Mouse (Mus musculus) limb, embryonic 14.5 days (tissue): ENCODE results near the gene Rcor3. TPM values are rescaled to one million over a fixed set of nuclear protein-coding genes. Genes with fewer than 3 reads are reported as not detected.

Source experiments
- ATAC-seq: fragments of 200-750 bp; cut with Nextera tagmentation; 2 replicates; pipeline ENCODE4 v1.8.0; 2017; ENCODE audit warnings: low read depth, moderate number of reproducible peaks, moderate TSS enrichment; ENCODE audit not compliant: low FRiP score
- DNase-seq: peaks from one replicate; pipeline ENCODE4 v3.0.0-alpha.2; 2015; ENCODE audit warnings: low spot score
- H3K27ac ChIP-seq: fragments of 300-500 bp; sonication (generic); replicated peaks from 2 replicates; pipeline ENCODE4 v1.5.1; 2014; ENCODE audit warnings: low read depth, mild to moderate bottlenecking, low read length, moderate library complexity, mixed read lengths
- H3K27me3 ChIP-seq: fragments of 300-500 bp; sonication (generic); 2 replicates; pipeline ENCODE4 v1.6.1; 2014; ENCODE audit warnings: low read length, mixed read lengths; ENCODE audit not compliant: control insufficient read depth, insufficient read depth
- H3K36me3 ChIP-seq: fragments of 300-500 bp; sonication (generic); 2 replicates; pipeline ENCODE4 v1.6.1; 2014; ENCODE audit warnings: mild to moderate bottlenecking, low read length, moderate library complexity, mixed read lengths; ENCODE audit not compliant: control insufficient read depth, insufficient read depth
- H3K4me1 ChIP-seq: fragments of 300-500 bp; sonication (generic); 2 replicates; pipeline ENCODE4 v1.6.1; 2014; ENCODE audit warnings: antibody characterized with exemption, low read length, mixed read lengths; ENCODE audit not compliant: control insufficient read depth, insufficient read depth
- H3K4me2 ChIP-seq: fragments of 300-500 bp; sonication (generic); replicated peaks from 2 replicates; pipeline ENCODE4 v1.6.1; 2014; ENCODE audit warnings: low read depth, mild to moderate bottlenecking, low read length, moderate library complexity; ENCODE audit not compliant: severe bottlenecking
- H3K4me3 ChIP-seq: fragments of 300-500 bp; sonication (generic); replicated peaks from 2 replicates; pipeline ENCODE4 v1.5.1; 2014; ENCODE audit warnings: low read length
- H3K9ac ChIP-seq: fragments of 300-500 bp; sonication (generic); 2 replicates; pipeline ENCODE4 v1.6.1; 2014; ENCODE audit warnings: mild to moderate bottlenecking, low read depth, low read length, moderate library complexity; ENCODE audit not compliant: severe bottlenecking
- H3K9me3 ChIP-seq: fragments of 300-500 bp; sonication (generic); 2 replicates; pipeline ENCODE4 v1.6.1; 2016; ENCODE audit warnings: low read length; ENCODE audit not compliant: control insufficient read depth
- POLR2A ChIP-seq: fragments of 200-500 bp; IDR thresholded peaks from 2 replicates; pipeline ENCODE4 v1.8.0; 2012; ENCODE audit warnings: inconsistent platforms, mild to moderate bottlenecking, moderate library complexity, borderline replicate concordance; ENCODE audit not compliant: insufficient read depth, insufficient read length; ENCODE audit errors: extremely low read depth
- WGBS: fragments of 180-500 bp; shearing (Covaris S2); extraction: QIAGEN DNeasy Blood & Tissue Kit; methylation state at CpG from one replicate; pipeline ENCODE4 v1.1.7; 2014; 5-methylcytosine and 5-hydroxymethylcytosine counted together
- polyA plus RNA-seq, 2 experiments: library from polyadenylated mRNA; depleted of rRNA in 1 of 2; stranded (reverse) in 1 of 2; unstranded in 1 of 2; fragments of >200 nt; fragmentation: Nextera tagmentation in 1 of 2; extraction: Ambion mirVana in 1 of 2; gene quantifications; 2 replicates each; pipeline versions ENCODE4 v1.2.1 to v1.2.3; 2012 to 2014

Rcor3 gene
- polyA plus RNA-seq (2012; rRNA removed) (49.8 and 73.2 TPM in 2 replicates), polyA plus RNA-seq (2014; fragmentation: Nextera tagmentation; extraction: Ambion mirVana) (34.3 and 39.1 TPM in 2 replicates)

DNA sequence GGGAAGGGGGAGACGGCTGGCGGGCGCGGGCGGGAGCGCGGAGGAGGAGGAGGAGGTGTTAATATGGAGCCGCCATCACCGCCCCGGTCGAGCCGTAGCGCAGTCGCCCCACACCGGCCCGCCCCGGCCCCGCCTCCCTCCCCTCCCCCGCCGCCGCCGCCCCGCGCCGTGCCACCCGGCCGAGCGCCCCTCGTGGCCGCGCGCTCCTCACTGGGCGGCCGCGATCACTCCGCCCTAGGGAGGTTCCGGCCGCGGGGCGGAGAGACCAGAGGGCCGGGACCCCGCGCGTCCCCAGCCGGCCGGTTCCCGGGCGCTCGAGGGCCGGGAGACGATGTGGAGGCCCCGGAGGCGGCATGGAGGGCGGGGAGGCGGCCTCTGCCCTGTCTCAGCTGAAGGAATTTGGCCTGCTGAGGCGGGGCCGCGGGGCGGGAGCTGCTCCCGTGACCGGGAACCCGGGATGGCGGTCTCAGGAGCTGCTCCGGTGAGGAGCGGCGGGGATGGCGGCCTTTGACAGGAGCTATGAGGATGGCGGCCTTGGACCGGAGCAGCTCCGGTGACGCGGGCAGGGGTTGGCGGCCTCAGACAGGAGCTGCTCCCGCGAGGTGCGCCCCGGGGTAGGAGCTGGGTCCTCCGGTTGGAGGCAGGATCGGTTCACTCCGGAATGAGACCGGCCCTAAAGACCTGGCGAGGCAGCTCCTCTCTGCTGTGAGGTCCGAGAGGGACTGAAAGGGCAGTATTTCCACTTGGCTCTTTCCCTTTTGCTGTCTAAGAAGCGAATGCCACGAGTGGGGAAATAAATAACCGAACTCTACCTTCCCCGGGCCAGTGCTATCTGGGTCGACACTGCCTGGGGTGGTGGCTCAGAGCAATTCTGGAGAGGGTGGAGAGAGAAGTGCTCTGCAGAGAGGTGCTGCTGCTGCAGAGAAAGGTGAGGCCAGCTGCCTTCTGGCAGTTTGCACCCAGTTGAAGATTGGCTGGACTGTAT, at the start of gene Rcor3:
Gene Rcor3, minus strand, starts transcription at position 137 of the 985 bp plus-strand sequence.
- Histone ChIP-seq H3K4me1 (peaks cover 7% of the 10 kb centered on the region; the same call in 1 of the 2 replicates), H3K9me3 (no peaks in the 10 kb centered on the region), H3K4me3 (peak within 1 kb of the TSS; percentile 83), H3K9ac (peak within 1 kb of the TSS; percentile 93), H3K27me3 (no peaks in the 10 kb centered on the region), H3K27ac (peak within 1 kb of the TSS; percentile 99), H3K36me3 (0 out of 2 replicates have a peak, but pooled peaks cover 6% of the 10 kb centered on the region), H3K4me2 (peak within 1 kb of the TSS; percentile 85)
- WGBS, result under 1% methylated on average over 44 of the region's 88 CpGs
- peak; percentile 68 for DNase-seq
- peak; percentile 40; the same call in 1 of the 2 replicates for TF ChIP-seq POLR2A
- ATAC-seq, result peak; percentile 69

GRCm38 (mm10) chr1:192181696-192182257, 43.9 kb upstream of the Rcor3 start:
- DNase-seq, result no peak
- ATAC-seq, result no peak
- 84% methylated on average over 4 of the region's 4 CpGs for WGBS
- no peaks in the 10 kb centered on the region for H3K4me1 ChIP-seq
- no peaks in the 10 kb centered on the region for H3K27me3 ChIP-seq
- no peaks in the 10 kb centered on the region for H3K9me3 ChIP-seq
- H3K9ac ChIP-seq, result no peak overlapping the region
- no peak overlapping the region for H3K4me3 ChIP-seq
- no peak for TF ChIP-seq POLR2A
- H3K27ac ChIP-seq, result no peak overlapping the region
- no peak overlapping the region for H3K4me2 ChIP-seq
- no peaks in the 10 kb centered on the region for H3K36me3 ChIP-seq

- 81% methylated on average over 3 of the region's 3 CpGs for WGBS
Observed at GRCm38 (mm10) chr1:192179877-192180276, 42.0 kb upstream of the Rcor3 start.

DNA sequence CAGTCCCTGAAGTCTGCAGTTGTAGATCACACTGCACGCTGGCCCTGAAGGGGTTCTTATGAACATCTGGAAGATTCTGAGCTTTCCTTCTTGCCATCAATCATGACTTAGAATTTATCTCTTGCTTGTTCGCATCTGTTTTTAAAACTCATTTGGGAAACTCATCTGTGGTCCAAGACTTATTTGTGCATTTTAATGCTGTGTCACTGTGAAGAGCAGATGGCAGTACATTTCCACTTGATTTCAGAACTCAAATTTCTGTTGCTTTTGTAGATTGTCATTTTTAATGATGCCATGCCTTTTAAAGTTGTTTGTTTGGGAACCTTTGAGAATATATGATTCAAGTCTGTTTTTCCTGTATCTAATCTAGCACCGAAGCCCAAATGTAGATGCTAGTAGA, 33.6 kb upstream of the Rcor3 start:
- no peak overlapping the region for H3K4me3 ChIP-seq
- H3K4me2 ChIP-seq, result no peak overlapping the region
- no peak for ATAC-seq
- TF ChIP-seq POLR2A, result no peak
- 90% methylated on average over 3 of the region's 3 CpGs for WGBS
- no peaks in the 10 kb centered on the region for H3K4me1 ChIP-seq
- no peaks in the 10 kb centered on the region for H3K9me3 ChIP-seq
- no peaks in the 10 kb centered on the region for H3K36me3 ChIP-seq
- no peaks in the 10 kb centered on the region for H3K27me3 ChIP-seq
- no peak for DNase-seq
- no peak overlapping the region for H3K27ac ChIP-seq
- H3K9ac ChIP-seq, result no peak overlapping the region

More at GRCm38 (mm10) chr1:192179877-192180276, 42.0 kb upstream of the Rcor3 start:
- H3K9me3 ChIP-seq, result no peaks in the 10 kb centered on the region
- no peak for TF ChIP-seq POLR2A
- H3K9ac ChIP-seq, result no peak overlapping the region
- H3K4me3 ChIP-seq, result no peak overlapping the region
- no peak for DNase-seq
- H3K4me1 ChIP-seq, result no peaks in the 10 kb centered on the region
- no peaks in the 10 kb centered on the region for H3K36me3 ChIP-seq
- no peak overlapping the region for H3K4me2 ChIP-seq
- H3K27me3 ChIP-seq, result no peaks in the 10 kb centered on the region
- H3K27ac ChIP-seq, result no peak overlapping the region
- no peak for ATAC-seq

DNA sequence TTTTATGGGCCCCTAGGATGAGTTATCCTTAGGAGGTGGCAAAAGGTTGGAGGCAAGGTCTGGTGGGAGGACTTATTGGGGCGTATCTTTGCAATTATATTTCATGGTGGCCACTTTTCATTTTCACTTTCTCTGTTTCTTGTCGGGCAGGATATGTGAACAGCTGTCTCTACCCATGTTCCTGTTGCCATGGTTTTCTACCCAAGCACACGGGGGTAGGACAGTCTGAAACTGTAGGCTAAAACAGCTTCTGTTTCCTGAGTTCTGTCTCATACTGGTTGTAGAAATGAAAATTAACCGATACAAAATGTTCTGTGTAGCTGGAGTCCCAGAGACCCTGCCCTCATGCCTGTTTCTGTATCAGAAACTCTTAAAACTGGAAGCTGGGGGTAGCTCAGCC, 13.3 kb upstream of the Rcor3 start:
- Histone ChIP-seq H3K27me3 (no peaks in the 10 kb centered on the region), H3K27ac (no peak overlapping the region), H3K4me2 (no peak overlapping the region), H3K4me3 (no peak overlapping the region), H3K4me1 (no peaks in the 10 kb centered on the region), H3K36me3 (no peaks in the 10 kb centered on the region), H3K9ac (no peak overlapping the region), H3K9me3 (no peaks in the 10 kb centered on the region)
- ATAC-seq (no peak), DNase-seq (no peak)
- 88% methylated on average over 4 of the region's 4 CpGs for whole genome bisulfite sequencing
- no peak for TF ChIP-seq POLR2A
